Mouse (Mus musculus): ENCODE measurements at regions not wholly inside any gene's neighbourhood (a gene's known extent, or its start where the extent isn't known, plus 50 kb on each side); places are given as distances from the start of the nearest gene placed in this dataset.

- 78% methylated on average over 2 of the region's 2 CpGs for WGBS
Measured at GRCm38 (mm10) chr10:49884106-49884505, 95.5 kb upstream of the Grik2 start.

GRCm38 (mm10) chr10:49883444-49883843, 94.9 kb upstream of the Grik2 start:
- ATAC-seq (ENCODE audit: low FRiP score): no peak
- Histone ChIP-seq H3K4me2 (ENCODE audit: low read depth, low read length, poor library complexity, severe bottlenecking) (no peak overlapping the region), H3K9ac (replicated peaks; ENCODE audit: low read length, poor library complexity, severe bottlenecking) (no peak overlapping the region), H3K4me1 (ENCODE audit: insufficient read depth, low read length) (no peaks in the 10 kb centered on the region), H3K9me3 (ENCODE audit: low read length) (no peaks in the 10 kb centered on the region), H3K27me3 (ENCODE audit: insufficient read depth, low read length) (no peaks in the 10 kb centered on the region), H3K27ac (ENCODE audit: low read depth, low read length) (no peak overlapping the region), H3K4me3 (ENCODE audit: low read depth, low read length) (no peak overlapping the region), H3K36me3 (ENCODE audit: insufficient read depth, low read length) (no peaks in the 10 kb centered on the region)
- TF ChIP-seq CTCF (IDR thresholded peaks at IDR 0.05): no peak
- WGBS: 76% methylated on average over 1 of the region's 1 CpGs
- no peak for DNase-seq (ENCODE audit: low spot score)

More at GRCm38 (mm10) chr10:49884106-49884505, 95.5 kb upstream of the Grik2 start:
- Histone ChIP-seq H3K4me3 (ENCODE audit: low read depth, low read length) (no peak overlapping the region), H3K27ac (ENCODE audit: low read depth, low read length) (no peak overlapping the region), H3K4me1 (ENCODE audit: insufficient read depth, low read length) (no peaks in the 10 kb centered on the region), H3K9me3 (ENCODE audit: low read length) (no peaks in the 10 kb centered on the region), H3K27me3 (ENCODE audit: insufficient read depth, low read length) (no peaks in the 10 kb centered on the region), H3K9ac (replicated peaks; ENCODE audit: low read length, poor library complexity, severe bottlenecking) (no peak overlapping the region), H3K36me3 (ENCODE audit: insufficient read depth, low read length) (no peaks in the 10 kb centered on the region), H3K4me2 (ENCODE audit: low read depth, low read length, poor library complexity, severe bottlenecking) (no peak overlapping the region)
- no peak for DNase-seq (ENCODE audit: low spot score)
- TF ChIP-seq CTCF (IDR thresholded peaks at IDR 0.05): no peak
- ATAC-seq (ENCODE audit: low FRiP score): no peak

GRCm38 (mm10) chr10:49863800-49864199, 75.2 kb upstream of the Grik2 start:
- H3K4me3 ChIP-seq (ENCODE audit: low read depth, low read length): no peak overlapping the region
- ATAC-seq (ENCODE audit: low FRiP score) (no peak), DNase-seq (ENCODE audit: low spot score) (no peak)
- H3K4me1 ChIP-seq (ENCODE audit: insufficient read depth, low read length): no peaks in the 10 kb centered on the region
- no peaks in the 10 kb centered on the region for H3K9me3 ChIP-seq (ENCODE audit: low read length)
- WGBS: 76% methylated on average over 3 of the region's 3 CpGs
- H3K4me2 ChIP-seq (ENCODE audit: low read depth, low read length, poor library complexity, severe bottlenecking): no peak overlapping the region
- H3K27ac ChIP-seq (ENCODE audit: low read depth, low read length): no peak overlapping the region
- H3K27me3 ChIP-seq (ENCODE audit: insufficient read depth, low read length): no peaks in the 10 kb centered on the region
- H3K9ac ChIP-seq (replicated peaks; ENCODE audit: low read length, poor library complexity, severe bottlenecking): no peak overlapping the region
- H3K36me3 ChIP-seq (ENCODE audit: insufficient read depth, low read length): no peaks in the 10 kb centered on the region
- no peak for TF ChIP-seq CTCF (IDR thresholded peaks at IDR 0.05)

- no peak overlapping the region for H3K4me3 ChIP-seq (ENCODE audit: low read depth, low read length)
- H3K27me3 ChIP-seq (ENCODE audit: insufficient read depth, low read length): no peaks in the 10 kb centered on the region
- TF ChIP-seq CTCF (IDR thresholded peaks at IDR 0.05): no peak
- H3K36me3 ChIP-seq (ENCODE audit: insufficient read depth, low read length): no peaks in the 10 kb centered on the region
- H3K4me2 ChIP-seq (ENCODE audit: low read depth, low read length, poor library complexity, severe bottlenecking): no peak overlapping the region
- no peaks in the 10 kb centered on the region for H3K9me3 ChIP-seq (ENCODE audit: low read length)
- no peak for ATAC-seq (ENCODE audit: low FRiP score)
- no peak overlapping the region for H3K27ac ChIP-seq (ENCODE audit: low read depth, low read length)
- H3K9ac ChIP-seq (replicated peaks; ENCODE audit: low read length, poor library complexity, severe bottlenecking): no peak overlapping the region
- H3K4me1 ChIP-seq (ENCODE audit: insufficient read depth, low read length): no peaks in the 10 kb centered on the region
- WGBS: 67% methylated on average over 2 of the region's 2 CpGs
- no peak for DNase-seq (ENCODE audit: low spot score)
Measured at GRCm38 (mm10) chr10:49847686-49848085, 59.1 kb upstream of the Grik2 start.

GRCm38 (mm10) chr10:49844308-49844707, 55.7 kb upstream of the Grik2 start:
- Histone ChIP-seq H3K4me2 (ENCODE audit: low read depth, low read length, poor library complexity, severe bottlenecking) (no peak overlapping the region), H3K36me3 (ENCODE audit: insufficient read depth, low read length) (no peaks in the 10 kb centered on the region), H3K27me3 (ENCODE audit: insufficient read depth, low read length) (no peaks in the 10 kb centered on the region), H3K4me1 (ENCODE audit: insufficient read depth, low read length) (no peaks in the 10 kb centered on the region), H3K4me3 (ENCODE audit: low read depth, low read length) (no peak overlapping the region), H3K9ac (replicated peaks; ENCODE audit: low read length, poor library complexity, severe bottlenecking) (no peak overlapping the region), H3K9me3 (ENCODE audit: low read length) (no peaks in the 10 kb centered on the region), H3K27ac (ENCODE audit: low read depth, low read length) (no peak overlapping the region)
- DNase-seq (ENCODE audit: low spot score) (no peak), ATAC-seq (ENCODE audit: low FRiP score) (no peak)
- WGBS: 64% methylated on average over 3 of the region's 3 CpGs
- no peak for TF ChIP-seq CTCF (IDR thresholded peaks at IDR 0.05)
